Mouse (Mus musculus) forelimb bud, embryonic 11.5 days (tissue): ENCODE results near the gene Arvcf.
A peak's percentile ranks its signal among the peaks of the same experiment; 100 is the strongest.

Experiments used
- DNase-seq: peaks from one replicate; pipeline ENCODE4 v3.0.0-alpha.2; 2012; ENCODE audit warnings: low read depth, low spot score

The Arvcf gene

GRCm38 (mm10) chr16:18356961-18357360, 9.0 kb downstream of the Arvcf start:
- no peak for DNase-seq

- no peak for DNase-seq
Measured at GRCm38 (mm10) chr16:18357977-18358376, 10.0 kb downstream of the Arvcf start.

GRCm38 (mm10) chr16:18360151-18360805, 12.3 kb downstream of the Arvcf start:
- no peak for DNase-seq

GRCm38 (mm10) chr16:18362948-18363347, 15.0 kb downstream of the Arvcf start:
- no peak for DNase-seq

GRCm38 (mm10) chr16:18366849-18367248, 18.9 kb downstream of the Arvcf start:
- DNase-seq: peak; percentile 51

GRCm38 (mm10) chr16:18370197-18370596, 22.2 kb downstream of the Arvcf start:
- no peak for DNase-seq

GRCm38 (mm10) chr16:18373632-18374031, 25.6 kb downstream of the Arvcf start:
- DNase-seq: no peak

GRCm38 (mm10) chr16:18376297-18376954, 28.4 kb downstream of the Arvcf start:
- DNase-seq: no peak

GRCm38 (mm10) chr16:18377203-18377602, 29.2 kb downstream of the Arvcf start:
- DNase-seq: no peak

- DNase-seq: no peak
Measured at GRCm38 (mm10) chr16:18378489-18378888, 30.5 kb downstream of the Arvcf start.

- DNase-seq: no peak
Measured at GRCm38 (mm10) chr16:18379338-18380001, 31.5 kb downstream of the Arvcf start.

GRCm38 (mm10) chr16:18380495-18381063, 32.6 kb downstream of the Arvcf start:
- peak; percentile 37 for DNase-seq

- no peak for DNase-seq
Measured at GRCm38 (mm10) chr16:18381621-18382258, 33.8 kb downstream of the Arvcf start.

- no peak for DNase-seq
Measured at GRCm38 (mm10) chr16:18383045-18383726, 35.2 kb downstream of the Arvcf start.

GRCm38 (mm10) chr16:18383756-18384155, 35.8 kb downstream of the Arvcf start:
- no peak for DNase-seq

GRCm38 (mm10) chr16:18384211-18384610, 36.2 kb downstream of the Arvcf start:
- no peak for DNase-seq

- DNase-seq: no peak
Measured at GRCm38 (mm10) chr16:18384659-18385058, 36.7 kb downstream of the Arvcf start.

GRCm38 (mm10) chr16:18385411-18385810, 37.4 kb downstream of the Arvcf start:
- DNase-seq: no peak

GRCm38 (mm10) chr16:18386451-18386850, 38.5 kb downstream of the Arvcf start:
- no peak for DNase-seq

GRCm38 (mm10) chr16:18386972-18387371, 39.0 kb downstream of the Arvcf start:
- DNase-seq: no peak
